Mouse (Mus musculus): Measurements from ENCODE around the gene Rpl10. TPM values are rescaled to one million over a fixed set of nuclear protein-coding genes. Genes with fewer than 3 reads are reported as not detected.

The Rpl10 gene
- polyA plus RNA-seq, 1 experiment = 1,039 TPM

- H3K27ac ChIP-seq (ENCODE audit: insufficient read depth, low read length) = peak within 1 kb of the TSS; percentile 98
- H3K4me3 ChIP-seq (ENCODE audit: extremely low read depth, insufficient read depth, insufficient read length) = peak within 1 kb of the TSS; percentile 86
- TF ChIP-seq CTCF (IDR thresholded peaks at IDR 0.05; ENCODE audit: extremely low read depth, insufficient read depth, insufficient read length, insufficient replicate concordance) (no peak), POLR2A (IDR thresholded peaks at IDR 0.05; ENCODE audit: low read depth, low read length) (peak; percentile 28)
- DNase-seq (ENCODE audit: low read depth in 1 of 2, low spot score in 2 of 2) = peak; percentile 84 to 90
- peaks cover 10% of the 10 kb centered on the region for H3K4me1 ChIP-seq (ENCODE audit: control insufficient read depth, insufficient read depth, insufficient read length)
- H3K27me3 ChIP-seq (ENCODE audit: control insufficient read depth, insufficient read depth, low read length) = no peaks in the 10 kb centered on the region
- WGBS = 35% methylated on average over 39 of the region's 39 CpGs
- peaks cover 3% of the 10 kb centered on the region; the same call in 1 of the 2 replicates for H3K36me3 ChIP-seq (ENCODE audit: control insufficient read depth, insufficient read depth, low read length)
Observed at GRCm38 (mm10) chrX:74254153-74254887, 16.3 kb upstream of the Rpl10 start, which contains the start of gene Emd. Gene Emd, plus strand, starts transcription at chrX:74254687.

- H3K27me3 ChIP-seq (ENCODE audit: control insufficient read depth, insufficient read depth, low read length) = no peaks in the 10 kb centered on the region
- TF ChIP-seq POLR2A (IDR thresholded peaks at IDR 0.05; ENCODE audit: low read depth, low read length) (no peak), CTCF (IDR thresholded peaks at IDR 0.05; ENCODE audit: extremely low read depth, insufficient read depth, insufficient read length, insufficient replicate concordance) (no peak)
Observed at GRCm38 (mm10) chrX:74254888-74255565, 15.6 kb upstream of the Rpl10 start.

GRCm38 (mm10) chrX:74257746-74258145 lies 12.9 kb upstream of the Rpl10 start:
- H3K27me3 ChIP-seq (ENCODE audit: control insufficient read depth, insufficient read depth, low read length) = no peaks in the 10 kb centered on the region
- no peak overlapping the region for H3K4me3 ChIP-seq (ENCODE audit: extremely low read depth, insufficient read depth, insufficient read length)
- 84% methylated on average over 3 of the region's 3 CpGs for WGBS
- no peak overlapping the region for H3K27ac ChIP-seq (ENCODE audit: insufficient read depth, low read length)
- peaks cover 6% of the 10 kb centered on the region; the same call in 1 of the 2 replicates for H3K4me1 ChIP-seq (ENCODE audit: control insufficient read depth, insufficient read depth, insufficient read length)
- TF ChIP-seq POLR2A (IDR thresholded peaks at IDR 0.05; ENCODE audit: low read depth, low read length) = no peak
- peaks cover 3% of the 10 kb centered on the region; the same call in 1 of the 2 replicates for H3K36me3 ChIP-seq (ENCODE audit: control insufficient read depth, insufficient read depth, low read length)
- DNase-seq (ENCODE audit: low read depth in 1 of 2, low spot score in 2 of 2) = no peak

More at GRCm38 (mm10) chrX:74254888-74255565, 15.6 kb upstream of the Rpl10 start:
- H3K36me3 ChIP-seq (ENCODE audit: control insufficient read depth, insufficient read depth, low read length) = peaks cover 3% of the 10 kb centered on the region; the same call in 1 of the 2 replicates
- H3K4me3 ChIP-seq (ENCODE audit: extremely low read depth, insufficient read depth, insufficient read length) = peak overlapping the region; percentile 86
- peak overlapping the region; percentile 98 for H3K27ac ChIP-seq (ENCODE audit: insufficient read depth, low read length)
- H3K4me1 ChIP-seq (ENCODE audit: control insufficient read depth, insufficient read depth, insufficient read length) = peaks cover 8% of the 10 kb centered on the region; the same call in 1 of the 2 replicates
- 28% methylated on average over 31 of the region's 31 CpGs for WGBS
- DNase-seq (ENCODE audit: low read depth in 1 of 2, low spot score in 2 of 2) = no peak

- TF ChIP-seq CTCF (IDR thresholded peaks at IDR 0.05; ENCODE audit: extremely low read depth, insufficient read depth, insufficient read length, insufficient replicate concordance) (no peak), POLR2A (IDR thresholded peaks at IDR 0.05; ENCODE audit: low read depth, low read length) (no peak)
- Histone ChIP-seq H3K4me1 (ENCODE audit: control insufficient read depth, insufficient read depth, insufficient read length) (peaks cover 4% of the 10 kb centered on the region; the same call in 1 of the 2 replicates), H3K4me3 (ENCODE audit: extremely low read depth, insufficient read depth, insufficient read length) (peak overlapping the region; percentile 68), H3K36me3 (ENCODE audit: control insufficient read depth, insufficient read depth, low read length) (peaks cover 3% of the 10 kb centered on the region; the same call in 1 of the 2 replicates), H3K27me3 (ENCODE audit: control insufficient read depth, insufficient read depth, low read length) (no peaks in the 10 kb centered on the region), H3K27ac (ENCODE audit: insufficient read depth, low read length) (peak overlapping the region; percentile 97)
- no peak for DNase-seq (ENCODE audit: low read depth in 1 of 2, low spot score in 2 of 2)
- 29% methylated on average over 3 of the region's 3 CpGs for WGBS
Observed at GRCm38 (mm10) chrX:74269736-74270061, 913 bp upstream of the Rpl10 start.

- WGBS = 25% methylated on average over 27 of the region's 27 CpGs
- H3K27me3 ChIP-seq (ENCODE audit: control insufficient read depth, insufficient read depth, low read length) = no peaks in the 10 kb centered on the region
- peaks cover 3% of the 10 kb centered on the region; the same call in 1 of the 2 replicates for H3K36me3 ChIP-seq (ENCODE audit: control insufficient read depth, insufficient read depth, low read length)
- TF ChIP-seq CTCF (IDR thresholded peaks at IDR 0.05; ENCODE audit: extremely low read depth, insufficient read depth, insufficient read length, insufficient replicate concordance) (no peak), POLR2A (IDR thresholded peaks at IDR 0.05; ENCODE audit: low read depth, low read length) (no peak)
- no peak for DNase-seq (ENCODE audit: low read depth in 1 of 2, low spot score in 2 of 2)
- peak overlapping the region; percentile 67 for H3K4me3 ChIP-seq (ENCODE audit: extremely low read depth, insufficient read depth, insufficient read length)
- peak overlapping the region; percentile 66 for H3K27ac ChIP-seq (ENCODE audit: insufficient read depth, low read length)
- H3K4me1 ChIP-seq (ENCODE audit: control insufficient read depth, insufficient read depth, insufficient read length) = peaks cover 4% of the 10 kb centered on the region; the same call in 1 of the 2 replicates
Observed at GRCm38 (mm10) chrX:74270902-74271551, 415 bp downstream of the Rpl10 start.

GRCm38 (mm10) chrX:74273422-74274322 lies 3.1 kb downstream of the Rpl10 start:
- no peak overlapping the region for H3K27ac ChIP-seq (ENCODE audit: insufficient read depth, low read length)
- H3K36me3 ChIP-seq (ENCODE audit: control insufficient read depth, insufficient read depth, low read length) = peaks cover 3% of the 10 kb centered on the region; the same call in 1 of the 2 replicates
- no peaks in the 10 kb centered on the region for H3K27me3 ChIP-seq (ENCODE audit: control insufficient read depth, insufficient read depth, low read length)
- WGBS = 33% methylated on average over 10 of the region's 10 CpGs
- H3K4me3 ChIP-seq (ENCODE audit: extremely low read depth, insufficient read depth, insufficient read length) = no peak overlapping the region
- no peak for DNase-seq (ENCODE audit: low read depth in 1 of 2, low spot score in 2 of 2)
- TF ChIP-seq CTCF (IDR thresholded peaks at IDR 0.05; ENCODE audit: extremely low read depth, insufficient read depth, insufficient read length, insufficient replicate concordance) = no peak
- no peak for TF ChIP-seq POLR2A (IDR thresholded peaks at IDR 0.05; ENCODE audit: low read depth, low read length)
- peaks cover 4% of the 10 kb centered on the region; the same call in 1 of the 2 replicates for H3K4me1 ChIP-seq (ENCODE audit: control insufficient read depth, insufficient read depth, insufficient read length)
